Mouse (Mus musculus): ENCODE results near the gene Cracr2b. TPM values are rescaled to one million over a fixed set of nuclear protein-coding genes. Genes with fewer than 3 reads are reported as not detected.

The Cracr2b gene
- polyA plus RNA-seq, 1 experiment from 2014 or later = 4.8 TPM

GRCm38 (mm10) chr7:141485186-141485585 lies 24.3 kb downstream of the Cracr2b start:
- Histone ChIP-seq H3K9ac (ENCODE audit: low read depth, low read length) (no peak overlapping the region), H3K36me3 (ENCODE audit: control insufficient read depth, insufficient read depth) (peaks cover 6% of the 10 kb centered on the region; the same call in 1 of the 2 replicates), H3K4me1 (ENCODE audit: control insufficient read depth, low read depth, low read length) (peaks cover 23% of the 10 kb centered on the region), H3K4me3 (ENCODE audit: low read depth, low read length) (no peak overlapping the region), H3K4me2 (ENCODE audit: low read depth, low read length) (no peak overlapping the region), H3K27ac (ENCODE audit: low read length) (no peak overlapping the region), H3K9me3 (replicated peaks; ENCODE audit: control insufficient read depth, low read length) (no peaks in the 10 kb centered on the region), H3K27me3 (ENCODE audit: control insufficient read depth, insufficient read depth, low read depth, low read length) (peaks cover 26% of the 10 kb centered on the region)
- WGBS (ENCODE audit: insufficient replicate concordance) = 51% methylated on average over 2 of the region's 2 CpGs
- no peak for ATAC-seq (ENCODE audit: low read depth)

GRCm38 (mm10) chr7:141485606-141486005 lies 24.7 kb downstream of the Cracr2b start:
- no peak overlapping the region for H3K9ac ChIP-seq (ENCODE audit: low read depth, low read length)
- H3K4me3 ChIP-seq (ENCODE audit: low read depth, low read length) = no peak overlapping the region
- H3K4me2 ChIP-seq (ENCODE audit: low read depth, low read length) = no peak overlapping the region
- H3K4me1 ChIP-seq (ENCODE audit: control insufficient read depth, low read depth, low read length) = peaks cover 20% of the 10 kb centered on the region
- H3K27ac ChIP-seq (ENCODE audit: low read length) = no peak overlapping the region
- H3K9me3 ChIP-seq (replicated peaks; ENCODE audit: control insufficient read depth, low read length) = no peaks in the 10 kb centered on the region
- peaks cover 7% of the 10 kb centered on the region; the same call in 1 of the 2 replicates for H3K36me3 ChIP-seq (ENCODE audit: control insufficient read depth, insufficient read depth)
- H3K27me3 ChIP-seq (ENCODE audit: control insufficient read depth, insufficient read depth, low read depth, low read length) = peaks cover 26% of the 10 kb centered on the region
- 74% methylated on average over 2 of the region's 2 CpGs for WGBS (ENCODE audit: insufficient replicate concordance)
- no peak for ATAC-seq (ENCODE audit: low read depth)

- ATAC-seq (ENCODE audit: low read depth) = no peak
- Histone ChIP-seq H3K27me3 (ENCODE audit: control insufficient read depth, insufficient read depth, low read depth, low read length) (peaks cover 22% of the 10 kb centered on the region), H3K36me3 (ENCODE audit: control insufficient read depth, insufficient read depth) (peaks cover 8% of the 10 kb centered on the region; the same call in 1 of the 2 replicates), H3K4me3 (ENCODE audit: low read depth, low read length) (no peak overlapping the region), H3K9ac (ENCODE audit: low read depth, low read length) (no peak overlapping the region), H3K27ac (ENCODE audit: low read length) (no peak overlapping the region), H3K4me2 (ENCODE audit: low read depth, low read length) (no peak overlapping the region), H3K4me1 (ENCODE audit: control insufficient read depth, low read depth, low read length) (peaks cover 14% of the 10 kb centered on the region), H3K9me3 (replicated peaks; ENCODE audit: control insufficient read depth, low read length) (no peaks in the 10 kb centered on the region)
- 72% methylated on average over 1 of the region's 1 CpGs for WGBS (ENCODE audit: insufficient replicate concordance)
Measured at GRCm38 (mm10) chr7:141486239-141486638, 25.3 kb downstream of the Cracr2b start.

- no peak overlapping the region for H3K27ac ChIP-seq (ENCODE audit: low read length)
- H3K4me2 ChIP-seq (ENCODE audit: low read depth, low read length) = no peak overlapping the region
- H3K4me1 ChIP-seq (ENCODE audit: control insufficient read depth, low read depth, low read length) = peaks cover 5% of the 10 kb centered on the region
- H3K4me3 ChIP-seq (ENCODE audit: low read depth, low read length) = no peak overlapping the region
- WGBS (ENCODE audit: insufficient replicate concordance) = 81% methylated on average over 7 of the region's 7 CpGs
- ATAC-seq (ENCODE audit: low read depth) = no peak
- H3K9ac ChIP-seq (ENCODE audit: low read depth, low read length) = no peak overlapping the region
- no peaks in the 10 kb centered on the region for H3K9me3 ChIP-seq (replicated peaks; ENCODE audit: control insufficient read depth, low read length)
- peaks cover 8% of the 10 kb centered on the region; the same call in 1 of the 2 replicates for H3K36me3 ChIP-seq (ENCODE audit: control insufficient read depth, insufficient read depth)
- H3K27me3 ChIP-seq (ENCODE audit: control insufficient read depth, insufficient read depth, low read depth, low read length) = peaks cover 13% of the 10 kb centered on the region
Measured at GRCm38 (mm10) chr7:141487141-141487540, 26.2 kb downstream of the Cracr2b start.

GRCm38 (mm10) chr7:141491151-141491550 lies 30.3 kb downstream of the Cracr2b start:
- Histone ChIP-seq H3K4me3 (ENCODE audit: low read depth, low read length) (no peak overlapping the region), H3K4me2 (ENCODE audit: low read depth, low read length) (no peak overlapping the region), H3K9ac (ENCODE audit: low read depth, low read length) (no peak overlapping the region), H3K27ac (ENCODE audit: low read length) (no peak overlapping the region), H3K4me1 (ENCODE audit: control insufficient read depth, low read depth, low read length) (no peaks in the 10 kb centered on the region; the same call in 1 of the 2 replicates), H3K36me3 (ENCODE audit: control insufficient read depth, insufficient read depth) (peaks cover 6% of the 10 kb centered on the region), H3K9me3 (replicated peaks; ENCODE audit: control insufficient read depth, low read length) (no peaks in the 10 kb centered on the region), H3K27me3 (ENCODE audit: control insufficient read depth, insufficient read depth, low read depth, low read length) (no peaks in the 10 kb centered on the region)
- WGBS (ENCODE audit: insufficient replicate concordance) = 37% methylated on average over 2 of the region's 2 CpGs
- ATAC-seq (ENCODE audit: low read depth) = peak; percentile 62

GRCm38 (mm10) chr7:141492738-141493137 lies 31.8 kb downstream of the Cracr2b start:
- WGBS (ENCODE audit: insufficient replicate concordance) = 78% methylated on average over 5 of the region's 5 CpGs
- no peak overlapping the region for H3K4me2 ChIP-seq (ENCODE audit: low read depth, low read length)
- no peaks in the 10 kb centered on the region for H3K27me3 ChIP-seq (ENCODE audit: control insufficient read depth, insufficient read depth, low read depth, low read length)
- H3K4me1 ChIP-seq (ENCODE audit: control insufficient read depth, low read depth, low read length) = no peaks in the 10 kb centered on the region; the same call in 1 of the 2 replicates
- H3K9me3 ChIP-seq (replicated peaks; ENCODE audit: control insufficient read depth, low read length) = no peaks in the 10 kb centered on the region
- ATAC-seq (ENCODE audit: low read depth) = no peak
- peaks cover 2% of the 10 kb centered on the region; the same call in 1 of the 2 replicates for H3K36me3 ChIP-seq (ENCODE audit: control insufficient read depth, insufficient read depth)
- H3K9ac ChIP-seq (ENCODE audit: low read depth, low read length) = no peak overlapping the region
- H3K27ac ChIP-seq (ENCODE audit: low read length) = no peak overlapping the region
- H3K4me3 ChIP-seq (ENCODE audit: low read depth, low read length) = no peak overlapping the region

- ATAC-seq (ENCODE audit: low read depth) = no peak
- Histone ChIP-seq H3K4me1 (ENCODE audit: control insufficient read depth, low read depth, low read length) (no peaks in the 10 kb centered on the region; the same call in 1 of the 2 replicates), H3K36me3 (ENCODE audit: control insufficient read depth, insufficient read depth) (peaks cover 2% of the 10 kb centered on the region; the same call in 1 of the 2 replicates), H3K4me3 (ENCODE audit: low read depth, low read length) (no peak overlapping the region), H3K9me3 (replicated peaks; ENCODE audit: control insufficient read depth, low read length) (no peaks in the 10 kb centered on the region), H3K4me2 (ENCODE audit: low read depth, low read length) (no peak overlapping the region), H3K9ac (ENCODE audit: low read depth, low read length) (no peak overlapping the region), H3K27ac (ENCODE audit: low read length) (no peak overlapping the region), H3K27me3 (ENCODE audit: control insufficient read depth, insufficient read depth, low read depth, low read length) (no peaks in the 10 kb centered on the region)
- 78% methylated on average over 1 of the region's 1 CpGs for WGBS (ENCODE audit: insufficient replicate concordance)
Measured at GRCm38 (mm10) chr7:141493729-141494128, 32.8 kb downstream of the Cracr2b start.

- H3K27ac ChIP-seq (ENCODE audit: low read length) = no peak overlapping the region
- 72% methylated on average over 2 of the region's 2 CpGs for WGBS (ENCODE audit: insufficient replicate concordance)
- H3K9ac ChIP-seq (ENCODE audit: low read depth, low read length) = no peak overlapping the region
- H3K4me1 ChIP-seq (ENCODE audit: control insufficient read depth, low read depth, low read length) = no peaks in the 10 kb centered on the region; the same call in 1 of the 2 replicates
- no peak for ATAC-seq (ENCODE audit: low read depth)
- H3K4me3 ChIP-seq (ENCODE audit: low read depth, low read length) = no peak overlapping the region
- no peaks in the 10 kb centered on the region for H3K9me3 ChIP-seq (replicated peaks; ENCODE audit: control insufficient read depth, low read length)
- H3K4me2 ChIP-seq (ENCODE audit: low read depth, low read length) = no peak overlapping the region
- peaks cover 2% of the 10 kb centered on the region; the same call in 1 of the 2 replicates for H3K36me3 ChIP-seq (ENCODE audit: control insufficient read depth, insufficient read depth)
- H3K27me3 ChIP-seq (ENCODE audit: control insufficient read depth, insufficient read depth, low read depth, low read length) = no peaks in the 10 kb centered on the region
Measured at GRCm38 (mm10) chr7:141495379-141495778, 34.5 kb downstream of the Cracr2b start.

- Histone ChIP-seq H3K27ac (ENCODE audit: low read length) (no peak overlapping the region), H3K4me1 (ENCODE audit: control insufficient read depth, low read depth, low read length) (no peaks in the 10 kb centered on the region; the same call in 1 of the 2 replicates), H3K4me3 (ENCODE audit: low read depth, low read length) (no peak overlapping the region), H3K36me3 (ENCODE audit: control insufficient read depth, insufficient read depth) (no peaks in the 10 kb centered on the region; the same call in 1 of the 2 replicates), H3K9ac (ENCODE audit: low read depth, low read length) (no peak overlapping the region), H3K9me3 (replicated peaks; ENCODE audit: control insufficient read depth, low read length) (no peaks in the 10 kb centered on the region), H3K4me2 (ENCODE audit: low read depth, low read length) (no peak overlapping the region), H3K27me3 (ENCODE audit: control insufficient read depth, insufficient read depth, low read depth, low read length) (no peaks in the 10 kb centered on the region)
- ATAC-seq (ENCODE audit: low read depth) = no peak
- WGBS (ENCODE audit: insufficient replicate concordance) = 76% methylated on average over 4 of the region's 4 CpGs
Measured at GRCm38 (mm10) chr7:141495940-141496339, 35.0 kb downstream of the Cracr2b start.

Data from liver, embryonic 16.5 days (tissue).